Mouse (Mus musculus): ENCODE results near the gene Acot2.

GRCm38 (mm10) chr12:83981615-83982014 is 6.0 kb upstream of the Acot2 start:
- TF ChIP-seq POLR2A (IDR thresholded peaks at IDR 0.05; ENCODE audit: insufficient read length, low read depth) (no peak), TCF12 (IDR thresholded peaks at IDR 0.05; ENCODE audit: insufficient read depth, poor library complexity, severe bottlenecking) (no peak), E2F4 (IDR thresholded peaks at IDR 0.05; ENCODE audit: insufficient read depth) (no peak), MAX (IDR thresholded peaks at IDR 0.05; ENCODE audit: low read depth) (no peak), POLR2AphosphoS2 (IDR thresholded peaks at IDR 0.05; ENCODE audit: insufficient read length, low read depth) (no peak), TCF3 (IDR thresholded peaks at IDR 0.05; ENCODE audit: insufficient read length, low read depth) (no peak), MYOD1 (IDR thresholded peaks at IDR 0.05; ENCODE audit: control insufficient read depth in 1 of 3, insufficient read length in 2 of 3, low read depth in 2 of 3) (no peak)

All from myocyte (in vitro differentiated cells).